Mouse (Mus musculus) bone marrow, adult 2 months (tissue): Measurements from ENCODE around the gene Zbtb16.

Source experiments
- CTCF ChIP-seq: fragments of 200-500 bp; IDR thresholded peaks from 2 replicates; pipeline ENCODE4 v1.5.1; 2011; ENCODE audit warnings: low read length, control low read depth; ENCODE audit not compliant: control insufficient read depth, insufficient read depth
- POLR2A ChIP-seq: fragments of 200-500 bp; IDR thresholded peaks from 2 replicates; pipeline ENCODE4 v1.6.1; 2011; ENCODE audit warnings: low read depth, mild to moderate bottlenecking, control low read depth, low read length, borderline replicate concordance; ENCODE audit not compliant: control insufficient read depth

DNA sequence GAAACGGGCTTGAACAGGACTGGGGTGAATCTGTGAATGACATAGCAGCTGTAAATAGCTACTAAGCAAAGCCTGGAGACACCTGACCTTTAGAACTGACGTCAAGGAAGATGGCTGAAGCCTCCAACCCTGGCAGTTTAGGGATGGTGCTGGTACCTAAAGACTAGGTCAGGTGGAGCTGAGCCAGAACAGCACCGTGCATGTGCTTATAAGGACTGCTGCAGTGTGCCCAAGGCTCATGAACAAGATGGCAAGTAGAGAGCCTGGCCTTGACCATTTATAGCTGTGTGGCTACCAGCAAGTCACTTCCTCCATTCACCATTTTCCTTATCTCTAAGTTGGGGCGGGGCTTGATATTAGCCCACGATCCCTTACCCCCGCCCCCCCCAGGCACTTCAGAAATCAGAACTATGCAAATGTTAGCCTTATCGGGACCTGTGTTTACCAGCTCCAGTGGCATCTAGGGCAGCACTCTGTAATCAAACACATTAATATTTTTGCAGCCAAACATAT is 9.6 kb downstream of the Zbtb16 start:
- TF ChIP-seq CTCF: no peak
- no peak for TF ChIP-seq POLR2A
